Mouse (Mus musculus) cerebellum, postnatal 10 days (tissue): ENCODE measurements around the gene Flnb.

Experiments used
- DNase-seq, 2 experiments: peaks; one replicate each; pipeline ENCODE4 v3.0.0; 2021; ENCODE audit warnings: mixed read lengths in 2 of 2

The Flnb gene

DNA sequence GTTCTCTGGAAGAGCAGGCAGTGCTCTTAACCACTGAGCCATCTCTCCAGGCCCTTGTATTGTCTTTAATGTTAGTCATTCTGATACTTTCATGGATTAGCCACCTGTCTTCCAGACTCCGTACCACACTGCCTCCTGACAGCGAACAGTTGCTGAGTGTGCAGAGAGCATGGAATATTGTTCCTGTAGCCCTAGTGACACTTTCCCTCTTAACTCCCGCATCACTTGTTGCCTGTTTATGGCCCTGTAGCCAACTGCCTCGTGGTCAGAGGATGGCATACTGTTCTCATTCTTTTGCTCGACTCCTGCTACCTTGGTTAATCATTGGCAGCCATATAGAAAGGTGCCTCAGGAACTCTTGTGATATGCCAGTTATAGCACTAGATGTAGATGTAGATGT lies 45.4 kb downstream of the Flnb start:
- DNase-seq, result no peak

- DNase-seq, result peak; percentile 38 to 55
These were observed 46.2 kb downstream of the Flnb start for GRCm38 (mm10) chr14:7863871-7864505.

- DNase-seq, result no peak
These were observed 46.7 kb downstream of the Flnb start for GRCm38 (mm10) chr14:7864506-7864899.

GRCm38 (mm10) chr14:7867224-7867623 lies 49.5 kb downstream of the Flnb start:
- DNase-seq, result no peak

GRCm38 (mm10) chr14:7867841-7868240 lies 50.1 kb downstream of the Flnb start:
- no peak for DNase-seq

GRCm38 (mm10) chr14:7869796-7870195 lies 52.0 kb downstream of the Flnb start:
- DNase-seq, result no peak

GRCm38 (mm10) chr14:7873552-7873951 lies 55.8 kb downstream of the Flnb start:
- DNase-seq, result no peak

GRCm38 (mm10) chr14:7874495-7874894 lies 56.7 kb downstream of the Flnb start:
- no peak for DNase-seq

DNA sequence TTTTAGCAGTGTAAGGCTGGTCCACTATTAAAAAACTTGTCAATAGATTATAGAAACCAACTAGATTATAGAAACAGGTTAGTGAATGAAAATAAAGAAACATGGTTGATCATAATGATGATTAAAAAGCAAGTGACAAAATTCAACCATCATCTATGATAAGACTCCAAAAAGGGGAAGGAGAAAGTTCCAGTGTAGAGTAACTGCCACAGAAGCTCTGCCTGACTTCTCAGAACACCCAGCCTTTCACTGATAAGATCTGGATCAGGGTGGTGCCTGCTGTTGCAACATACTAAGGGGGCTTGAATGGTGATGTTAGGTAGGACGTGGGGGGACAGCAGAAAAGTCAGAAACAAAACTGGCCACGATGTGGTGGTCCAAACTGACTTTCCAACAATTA lies 60.2 kb downstream of the Flnb start:
- DNase-seq, result no peak

DNA sequence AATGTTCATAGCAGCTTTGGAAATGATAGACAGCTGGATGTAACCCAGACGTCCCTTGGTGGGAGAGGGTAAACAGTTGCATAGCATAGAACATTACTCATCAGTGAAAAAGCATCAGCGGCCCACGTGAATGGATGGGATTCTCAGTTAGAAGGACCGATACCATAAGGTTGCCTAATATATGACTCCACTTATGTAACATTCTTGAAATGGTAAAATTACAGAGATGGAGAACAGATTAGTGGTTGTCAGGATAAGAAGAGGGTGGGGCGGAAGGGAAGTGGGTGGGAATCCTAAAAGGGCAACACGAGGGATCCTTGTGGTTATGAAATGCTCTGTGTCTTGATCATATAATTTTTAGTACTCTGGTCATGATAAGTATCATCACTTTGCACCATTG lies 62.6 kb downstream of the Flnb start:
- no peak for DNase-seq

DNA sequence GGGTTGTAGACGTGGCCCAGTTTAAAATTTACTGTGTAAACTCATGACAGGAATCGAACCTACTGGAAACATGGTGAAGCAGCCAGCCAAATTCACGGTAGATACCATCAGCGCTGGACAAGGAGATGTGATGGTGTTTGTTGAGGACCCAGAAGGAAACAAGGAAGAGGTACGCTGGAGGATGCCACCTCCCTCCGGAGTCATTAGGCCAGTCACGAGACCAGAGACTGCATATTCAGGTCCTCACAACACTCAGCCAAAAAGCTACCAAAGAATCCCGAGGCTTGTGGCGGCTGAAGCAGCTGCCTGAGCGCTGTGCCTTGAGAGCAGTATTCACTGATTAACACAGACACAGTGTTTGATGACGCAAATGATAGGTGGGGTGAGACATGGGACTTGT lies 63.8 kb downstream of the Flnb start:
- no peak for DNase-seq

DNA sequence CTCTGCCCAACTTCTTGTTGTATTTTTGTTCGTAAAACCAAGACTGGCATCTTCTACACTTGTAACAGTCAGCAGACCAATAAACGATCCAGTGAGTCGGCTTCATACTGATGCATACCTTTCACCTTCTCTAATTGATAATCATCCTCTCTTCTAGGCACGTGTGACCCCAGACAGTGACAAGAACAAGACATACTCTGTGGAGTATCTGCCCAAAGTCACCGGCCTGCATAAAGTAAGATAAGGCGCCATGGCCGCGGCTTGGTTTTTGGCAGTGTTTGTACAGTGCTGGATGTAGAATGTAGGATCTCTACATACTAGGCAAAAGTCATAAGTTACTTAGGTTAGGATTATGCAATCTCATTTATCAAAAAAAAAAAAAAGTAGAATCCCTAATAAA lies 64.3 kb downstream of the Flnb start:
- no peak for DNase-seq

GRCm38 (mm10) chr14:7884158-7884557 lies 66.4 kb downstream of the Flnb start:
- peak in 1 of 2 experiments; percentile 20 for DNase-seq

- DNase-seq, result peak; percentile 72 to 75
These were observed 67.1 kb downstream of the Flnb start for GRCm38 (mm10) chr14:7884841-7885240.

DNA sequence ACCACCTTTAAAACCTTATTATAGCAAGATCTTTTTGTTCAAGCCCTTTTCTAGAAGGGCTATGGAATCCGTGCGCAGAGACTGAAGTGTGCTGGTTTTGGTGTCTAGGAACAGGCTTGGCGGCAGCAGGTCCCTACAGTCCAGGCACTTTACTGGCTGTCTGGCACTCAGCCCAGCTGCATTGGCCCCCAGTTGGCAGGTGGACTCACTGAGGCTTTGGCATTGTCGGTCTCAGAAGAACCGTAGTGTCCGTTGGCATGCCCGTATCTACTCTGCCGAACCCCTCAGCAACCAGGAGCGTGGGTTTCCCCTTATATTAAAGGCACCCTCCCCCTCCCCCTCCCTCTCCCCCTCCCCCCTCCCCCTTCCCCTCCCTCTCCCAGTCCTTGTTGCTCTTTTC lies 67.8 kb downstream of the Flnb start:
- peak; percentile 62 to 79 for DNase-seq

GRCm38 (mm10) chr14:7886008-7886407 lies 68.3 kb downstream of the Flnb start:
- peak; percentile 36 to 38 for DNase-seq

GRCm38 (mm10) chr14:7887171-7887570 lies 69.4 kb downstream of the Flnb start:
- DNase-seq, result peak; percentile 29 to 51

- peak; percentile 23 to 34 for DNase-seq
These were observed 70.5 kb downstream of the Flnb start for GRCm38 (mm10) chr14:7888294-7888693.

DNA sequence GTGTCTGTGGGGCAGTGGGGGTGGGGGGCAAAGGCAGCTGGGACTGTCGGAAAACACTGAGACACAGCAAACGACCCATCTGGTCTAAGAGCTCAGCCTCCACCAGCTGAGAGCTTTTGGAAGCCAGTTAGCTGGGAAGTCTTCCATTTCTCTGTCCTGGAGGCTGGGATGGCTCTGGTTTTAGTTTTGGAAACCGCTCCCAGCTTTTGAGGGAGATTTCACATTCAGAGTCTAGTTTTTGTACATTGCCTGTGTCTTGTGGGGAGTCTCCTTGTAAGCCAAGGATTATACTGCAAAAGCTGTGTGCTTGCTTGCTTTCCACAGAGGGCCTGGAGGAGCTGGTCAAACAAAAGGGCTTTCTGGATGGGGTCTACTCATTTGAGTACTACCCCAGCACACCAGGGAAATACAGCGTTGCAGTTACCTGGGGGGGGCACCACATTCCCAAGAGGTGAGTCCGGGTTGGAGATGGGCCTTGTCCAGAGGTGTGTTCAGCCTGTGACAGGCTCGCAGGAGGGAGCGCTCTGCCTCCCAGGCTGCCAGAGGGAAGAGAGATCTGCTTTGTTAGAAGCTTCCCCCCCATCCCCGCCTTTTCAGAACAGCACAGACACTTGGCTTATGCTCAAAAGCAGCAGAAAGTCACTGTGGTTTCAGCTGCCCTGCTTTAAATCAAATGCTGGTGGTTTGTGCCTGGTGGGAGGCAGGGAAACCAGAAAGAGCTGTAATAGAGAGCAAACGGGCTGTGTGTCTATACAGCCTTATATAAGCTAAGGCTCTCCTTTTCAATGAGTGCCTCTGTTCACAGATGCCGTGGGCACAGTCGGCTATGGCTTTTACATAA lies 71.3 kb downstream of the Flnb start:
- peak; percentile 78 to 83 for DNase-seq

DNA sequence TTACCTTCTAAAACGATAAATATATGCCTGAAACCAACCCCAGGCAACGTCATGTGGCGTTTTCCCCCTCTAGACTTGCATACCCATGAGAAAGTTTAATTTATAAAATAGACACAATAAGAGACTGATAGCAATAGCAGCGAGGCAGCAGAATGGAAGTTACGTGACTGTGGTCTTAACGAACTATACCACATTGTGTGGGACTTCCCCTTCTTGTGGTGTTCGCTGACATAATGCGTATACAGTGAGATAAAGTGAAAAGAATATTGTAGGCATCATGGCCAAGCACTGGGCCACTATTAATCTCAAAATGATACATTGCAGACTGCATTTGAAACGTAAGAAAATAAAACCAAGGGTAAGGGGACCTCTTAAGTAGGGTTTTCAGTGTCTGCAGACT lies 72.1 kb downstream of the Flnb start:
- DNase-seq, result no peak

- DNase-seq, result no peak
These were observed 73.6 kb downstream of the Flnb start for GRCm38 (mm10) chr14:7891401-7891800.

- no peak for DNase-seq
These were observed 78.4 kb downstream of the Flnb start for GRCm38 (mm10) chr14:7896126-7896525.

DNA sequence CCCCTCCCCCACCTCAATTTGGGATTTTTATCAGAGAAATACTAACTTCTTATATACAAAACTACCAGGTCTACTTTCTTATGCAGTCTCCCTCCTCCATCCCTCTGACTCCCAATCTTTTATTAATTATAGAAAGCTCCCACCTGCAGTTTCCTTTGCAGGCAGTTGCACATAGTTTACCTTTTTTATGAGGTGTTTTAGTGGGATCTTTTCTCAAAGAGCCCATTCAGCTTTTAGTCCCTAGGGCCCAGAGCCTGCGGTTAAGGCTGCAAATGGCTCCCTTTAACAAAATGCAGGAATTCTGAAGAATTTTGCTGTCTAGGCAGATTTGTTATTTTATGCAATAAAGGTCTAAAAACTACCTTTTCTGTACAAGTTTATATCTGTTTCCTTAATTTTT lies 78.9 kb downstream of the Flnb start:
- DNase-seq, result no peak

DNA sequence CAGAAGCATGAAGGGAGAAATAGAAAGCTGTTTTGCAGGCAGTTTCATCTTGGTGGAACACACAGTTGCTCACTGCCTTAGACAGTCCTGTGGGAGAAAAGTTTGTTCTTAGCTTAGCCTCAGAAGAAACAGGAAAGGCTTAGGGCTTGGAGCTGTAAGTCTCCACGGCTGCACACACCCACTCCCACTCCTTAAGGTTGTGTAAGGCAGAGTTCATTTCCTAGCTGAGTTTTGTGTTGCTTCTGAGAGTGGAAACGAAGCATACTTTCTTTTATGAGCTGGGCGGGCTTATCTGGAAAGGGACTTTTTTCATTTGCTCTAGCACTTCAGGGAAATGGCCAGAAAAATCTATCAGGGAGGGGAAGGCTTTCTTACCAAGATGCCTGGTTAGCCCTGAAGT lies 82.2 kb downstream of the Flnb start:
- no peak for DNase-seq
